Mouse (Mus musculus) testis, adult 2 months (tissue): ENCODE measurements around the gene Plscr5. TPM values are rescaled to one million over a fixed set of nuclear protein-coding genes. Genes with fewer than 3 reads are reported as not detected.
"Not testable (repeated sequence)": the region's sequence is repeated elsewhere in the genome, so short reads cannot be mapped to it uniquely, and the experiment has no call there.

Source experiments
- H3K27ac ChIP-seq: fragments of 200-500 bp; 2 replicates; pipeline ENCODE4 v1.5.1; 2012; ENCODE audit warnings: low read depth, low read length; ENCODE audit not compliant: control insufficient read depth, insufficient read depth
- H3K27me3 ChIP-seq: fragments of 200-500 bp; 2 replicates; pipeline ENCODE4 v1.6.1; 2012; ENCODE audit warnings: mild to moderate bottlenecking, low read length, moderate library complexity; ENCODE audit not compliant: control insufficient read depth, insufficient read depth
- H3K36me3 ChIP-seq: fragments of 200-500 bp; 2 replicates; pipeline ENCODE4 v1.6.1; 2012; ENCODE audit warnings: mild to moderate bottlenecking, low read length; ENCODE audit not compliant: control insufficient read depth, insufficient read depth
- H3K4me1 ChIP-seq: fragments of 200-500 bp; 2 replicates; pipeline ENCODE4 v1.6.1; 2012; ENCODE audit warnings: low read length; ENCODE audit not compliant: control insufficient read depth, insufficient read depth
- H3K4me3 ChIP-seq: fragments of 200-500 bp; 2 replicates; pipeline ENCODE4 v1.5.1; 2012; ENCODE audit warnings: low read depth, mild to moderate bottlenecking, low read length, moderate library complexity, mixed read lengths; ENCODE audit not compliant: control insufficient read depth
- CTCF ChIP-seq: fragments of 200-500 bp; IDR thresholded peaks from 2 replicates; pipeline ENCODE4 v1.5.1; 2012; ENCODE audit warnings: low read depth, mild to moderate bottlenecking, inconsistent platforms, low read length, moderate library complexity; ENCODE audit not compliant: control insufficient read depth, insufficient read depth, insufficient replicate concordance
- POLR2A ChIP-seq: fragments of 200-500 bp; IDR thresholded peaks from 2 replicates; pipeline ENCODE4 v1.6.1; 2012; ENCODE audit warnings: low read depth, mild to moderate bottlenecking, inconsistent platforms, low read length, moderate library complexity; ENCODE audit not compliant: control insufficient read depth
- polyA plus RNA-seq: library from polyadenylated mRNA; depleted of rRNA; stranded (reverse); fragments of >200 nt; gene quantifications from 2 replicates; pipeline ENCODE4 v1.2.3, GENCODE M21; 2012; rRNA removed

Plscr5 gene
- not detected in 2 replicates for polyA plus RNA-seq

DNA sequence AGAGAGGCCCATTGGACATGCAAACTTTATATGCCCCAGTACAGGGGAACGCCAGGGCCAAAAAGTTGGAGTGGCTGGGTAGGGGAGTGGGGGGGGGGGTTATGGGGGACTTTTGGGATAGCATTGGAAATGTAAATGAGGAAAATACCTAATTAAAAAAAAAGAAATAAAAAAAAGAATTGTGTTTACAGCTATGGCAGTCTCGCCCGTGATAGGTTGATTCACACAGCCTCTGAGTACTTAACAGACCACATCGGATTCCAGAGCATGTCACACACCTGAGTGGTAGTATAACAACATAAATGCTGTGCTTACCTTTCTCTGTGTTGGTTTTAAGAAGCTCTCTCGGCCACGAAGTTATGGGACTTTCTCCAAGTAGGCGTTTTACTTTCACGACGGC lies at the start of gene Plscr5:
Plscr5 (plus strand) TSS at position 301 of the 400 bp plus-strand sequence.
- not testable (repeated sequence) for H3K4me3 ChIP-seq, H3K4me1 ChIP-seq, H3K27ac ChIP-seq, H3K27me3 ChIP-seq, H3K36me3 ChIP-seq

DNA sequence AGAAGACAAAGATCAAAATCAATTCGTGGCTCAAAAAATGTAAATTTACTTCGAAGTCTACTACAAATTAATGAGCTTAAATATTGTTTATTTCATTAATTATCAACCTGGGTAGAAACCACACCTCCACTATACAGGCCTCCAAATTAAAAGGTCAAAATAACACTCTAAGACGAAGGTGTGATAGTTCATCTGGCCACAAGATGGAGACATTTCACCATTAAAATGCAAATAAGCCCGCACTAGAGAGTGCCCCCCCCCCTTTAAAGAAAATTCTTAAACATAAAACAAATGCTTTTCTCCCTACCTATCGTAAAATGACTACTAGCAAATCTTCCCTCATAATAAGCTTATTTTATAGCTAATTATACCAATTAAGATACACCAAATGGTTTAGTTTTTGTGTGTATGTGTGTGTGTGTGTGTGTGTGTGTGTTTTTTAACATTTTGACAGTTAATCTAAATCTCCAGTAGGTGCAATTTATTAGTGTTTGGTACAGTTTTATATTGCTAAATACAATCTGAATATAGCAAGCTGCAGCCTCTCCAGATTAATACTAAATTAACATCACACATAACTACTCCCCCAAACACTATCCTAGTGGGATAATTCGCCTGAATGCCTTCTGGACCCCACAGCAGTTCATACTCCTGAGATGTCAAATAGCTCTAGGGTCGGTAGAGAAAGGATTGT lies 45.0 kb upstream of the Plscr5 start:
- no peak overlapping the region for H3K27ac ChIP-seq
- H3K4me1 ChIP-seq, result no peaks in the 10 kb centered on the region
- no peaks in the 10 kb centered on the region for H3K36me3 ChIP-seq
- TF ChIP-seq CTCF (no peak), POLR2A (no peak)
- no peaks in the 10 kb centered on the region for H3K27me3 ChIP-seq
- H3K4me3 ChIP-seq, result no peak overlapping the region

DNA sequence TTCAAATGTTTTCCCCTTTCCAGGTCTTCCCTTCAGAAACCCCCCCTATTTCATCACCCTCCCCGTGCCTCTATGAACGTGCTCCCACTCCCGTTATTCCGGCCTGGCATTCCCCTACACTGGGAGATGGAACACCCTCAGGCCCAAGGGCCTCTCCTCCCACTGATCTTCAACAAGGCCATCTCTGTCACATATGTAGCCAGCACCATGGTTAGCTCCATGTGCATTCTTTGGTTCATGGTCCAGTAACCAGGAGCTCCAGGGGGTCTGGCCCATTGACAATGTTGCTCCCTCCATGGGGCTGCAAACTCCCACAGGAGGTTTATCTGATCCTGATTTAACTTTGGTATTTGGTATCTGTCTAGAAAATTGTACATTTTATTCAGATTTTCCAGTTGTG lies 30.5 kb upstream of the Plscr5 start:
- H3K4me3 ChIP-seq, result no peak overlapping the region
- H3K36me3 ChIP-seq, result no peaks in the 10 kb centered on the region
- no peak overlapping the region for H3K27ac ChIP-seq
- no peaks in the 10 kb centered on the region for H3K27me3 ChIP-seq
- TF ChIP-seq CTCF, result no peak
- TF ChIP-seq POLR2A, result no peak
- no peaks in the 10 kb centered on the region for H3K4me1 ChIP-seq

DNA sequence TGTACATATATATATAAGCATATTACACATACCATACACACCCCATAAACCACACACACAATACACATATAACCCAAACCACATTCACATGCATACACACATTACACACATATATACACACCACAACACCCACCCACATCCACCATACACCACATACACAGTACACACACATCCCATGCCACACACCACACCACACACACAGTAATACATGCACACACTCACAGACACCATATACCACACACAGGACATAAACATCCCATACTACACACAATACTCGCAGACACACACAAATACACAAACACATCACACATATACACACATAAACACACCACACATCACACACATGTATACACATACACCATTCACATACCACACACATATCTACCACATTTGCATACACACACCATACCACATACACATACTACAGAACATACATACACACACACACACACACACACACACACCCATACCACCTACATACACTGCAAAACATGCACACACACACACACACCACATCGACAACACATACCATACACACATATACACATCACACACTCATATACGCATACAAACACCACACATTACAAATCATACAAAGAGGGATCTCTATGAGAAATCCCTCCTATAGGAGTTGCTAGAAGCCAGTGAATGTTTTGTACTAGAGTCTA lies 19.3 kb upstream of the Plscr5 start:
- Histone ChIP-seq H3K27ac (no peak overlapping the region), H3K4me1 (no peaks in the 10 kb centered on the region), H3K4me3 (no peak overlapping the region), H3K36me3 (no peaks in the 10 kb centered on the region), H3K27me3 (no peaks in the 10 kb centered on the region)
- TF ChIP-seq POLR2A (no peak), CTCF (no peak)

DNA sequence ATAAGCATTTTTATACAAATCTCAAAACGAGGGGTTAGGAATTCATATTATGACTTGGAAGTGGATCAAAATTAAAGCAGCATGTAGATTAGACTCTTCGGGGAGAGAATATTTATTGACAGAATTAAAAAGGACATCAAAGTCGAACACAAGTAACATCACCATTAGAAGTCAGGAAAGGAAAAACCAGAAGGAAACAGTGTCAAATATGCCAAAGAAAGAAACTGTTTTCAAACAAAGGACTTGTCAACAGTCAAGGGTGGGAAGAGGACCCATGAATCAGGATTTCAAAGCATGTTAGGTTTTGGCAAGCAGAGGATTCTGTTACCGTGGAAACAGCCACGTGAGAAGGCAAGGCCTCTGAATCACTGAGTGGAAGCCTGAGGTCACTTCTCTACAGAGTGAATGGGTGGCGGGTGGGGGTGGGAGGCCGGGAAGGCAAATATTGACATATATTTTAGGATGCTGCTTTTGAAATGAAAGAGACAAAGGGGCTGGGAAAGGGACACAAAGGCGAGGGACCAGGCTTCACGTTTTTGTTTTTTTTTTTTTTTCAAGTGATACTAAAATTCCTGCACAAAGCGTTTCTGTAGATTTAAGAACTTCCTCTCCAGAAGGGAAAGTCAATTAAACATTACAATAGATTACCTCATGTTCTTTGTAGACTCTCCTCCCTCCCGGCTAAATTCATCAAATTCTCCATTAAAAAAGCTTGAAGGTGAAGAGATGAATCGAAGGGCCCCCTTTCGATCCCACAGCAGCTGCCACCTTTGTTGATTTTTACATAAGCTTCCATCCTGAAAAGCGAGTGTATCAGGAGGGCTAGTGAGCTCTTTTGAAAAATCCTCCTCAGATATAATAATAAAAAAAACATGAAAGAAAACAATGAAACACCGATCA lies 18.3 kb upstream of the Plscr5 start:
- no peaks in the 10 kb centered on the region for H3K4me1 ChIP-seq
- no peaks in the 10 kb centered on the region for H3K27me3 ChIP-seq
- H3K36me3 ChIP-seq, result no peaks in the 10 kb centered on the region
- no peak overlapping the region for H3K27ac ChIP-seq
- TF ChIP-seq POLR2A, result no peak
- TF ChIP-seq CTCF, result no peak
- H3K4me3 ChIP-seq, result no peak overlapping the region

DNA sequence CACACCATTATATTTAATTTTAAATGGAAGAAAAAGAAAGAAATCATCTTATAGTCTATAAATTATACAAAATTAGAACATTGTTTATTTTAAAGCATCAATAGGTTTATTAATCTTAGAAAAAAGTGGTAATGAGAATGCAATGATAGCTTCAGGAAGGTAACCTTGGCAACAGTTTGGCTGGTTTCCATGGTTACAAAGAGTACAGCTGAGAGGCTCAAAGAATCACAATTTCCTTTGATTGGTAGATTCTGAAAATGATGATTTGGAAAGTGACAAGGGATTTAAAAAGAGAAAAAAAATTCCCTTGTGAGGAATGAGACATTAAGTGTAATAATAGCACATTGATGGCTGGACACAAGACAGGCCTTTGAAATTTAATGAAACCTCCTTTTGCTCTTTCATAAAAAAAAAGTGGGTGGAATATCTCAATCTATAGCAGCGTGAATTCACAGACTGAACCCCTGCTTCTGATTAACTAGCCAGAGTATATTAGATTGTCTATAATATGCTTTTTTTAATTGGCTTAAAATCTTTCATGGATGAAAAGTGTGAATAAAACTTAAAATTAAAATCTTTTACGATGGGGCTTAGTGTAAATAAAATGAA lies 13.8 kb upstream of the Plscr5 start:
- no peak overlapping the region for H3K27ac ChIP-seq
- TF ChIP-seq POLR2A (no peak), CTCF (no peak)
- no peaks in the 10 kb centered on the region for H3K4me1 ChIP-seq
- H3K36me3 ChIP-seq, result no peaks in the 10 kb centered on the region
- H3K27me3 ChIP-seq, result no peaks in the 10 kb centered on the region
- no peak overlapping the region for H3K4me3 ChIP-seq

DNA sequence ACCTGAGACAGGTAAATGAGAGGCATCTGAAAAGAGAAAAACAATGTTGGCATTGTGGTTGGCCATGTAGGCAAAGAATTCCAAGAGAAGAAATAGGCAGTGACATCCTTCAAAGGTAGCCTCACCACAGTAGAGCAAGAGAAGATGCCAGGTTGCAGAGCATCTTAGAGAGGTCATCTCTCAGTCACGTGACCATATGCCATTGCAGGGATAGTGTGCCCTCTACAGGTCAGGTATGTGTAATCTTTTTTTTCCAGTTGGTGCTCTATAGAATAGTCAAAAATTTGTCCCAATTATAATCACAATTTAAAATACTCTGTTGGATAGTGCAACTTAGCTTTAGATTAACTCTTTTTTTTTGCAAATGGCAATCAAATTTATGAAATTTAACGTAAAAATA lies 1.4 kb upstream of the Plscr5 start:
- no peaks in the 10 kb centered on the region for H3K36me3 ChIP-seq
- H3K27ac ChIP-seq, result no peak overlapping the region
- H3K4me1 ChIP-seq, result no peaks in the 10 kb centered on the region
- TF ChIP-seq CTCF, result no peak
- no peak for TF ChIP-seq POLR2A
- no peaks in the 10 kb centered on the region for H3K27me3 ChIP-seq
- no peak overlapping the region for H3K4me3 ChIP-seq
